Mouse (Mus musculus): Measurements from ENCODE around the gene Samm50. TPM values are rescaled to one million over a fixed set of nuclear protein-coding genes. Genes with fewer than 3 reads are reported as not detected.

Samm50 gene
- total and polyA plus RNA-seq, 3 experiments = 55.3 to 132 (median 79.3) TPM

DNA sequence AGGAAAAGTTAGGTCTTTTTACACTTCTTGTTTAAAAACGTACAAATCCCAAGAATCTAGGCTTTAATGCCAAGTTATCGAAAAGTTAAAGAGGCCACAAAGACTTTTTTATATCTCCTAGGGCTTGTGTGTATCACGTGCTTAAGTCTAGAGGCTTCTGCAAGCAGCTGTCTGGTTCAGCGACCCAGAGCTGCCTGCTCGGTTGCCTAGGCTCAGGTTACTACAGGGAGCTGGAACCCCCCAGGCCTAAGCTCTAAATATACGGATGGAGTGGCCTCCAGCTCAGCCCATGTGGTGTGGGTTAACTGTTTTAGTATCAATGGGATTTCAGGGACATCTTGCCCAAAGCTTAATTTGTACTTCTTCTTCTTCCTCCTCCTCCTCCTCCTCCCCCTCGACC, 49.5 kb downstream of the Samm50 start:
- Histone ChIP-seq H3K36me3 (replicated peaks in 1 of 2; ENCODE audit: control insufficient read depth in 1 of 2, insufficient read depth in 1 of 2, low read length in 1 of 2) (no peaks in the 10 kb centered on the region), H3K27ac (ENCODE audit: insufficient read depth, low read depth) (no peak overlapping the region), H3K9ac (ENCODE audit: insufficient read depth, low read depth) (no peak overlapping the region), H3K4me3 (replicated peaks in 1 of 3; ENCODE audit: low read depth in 2 of 3, low read length in 2 of 3, poor library complexity in 1 of 3) (no peak overlapping the region), H3K4me1 (ENCODE audit: control insufficient read depth in 1 of 2, insufficient read depth in 2 of 2) (peaks cover 9 to 35% of the 10 kb centered on the region in 2 experiments), H3K4me2 (ENCODE audit: insufficient read depth, low read depth, poor library complexity, severe bottlenecking) (no peak overlapping the region), H3K79me2 (replicated peaks; ENCODE audit: control insufficient read depth, extremely low read depth, insufficient read depth, poor library complexity, severe bottlenecking) (no peaks in the 10 kb centered on the region), H3K27me3 (replicated peaks) (no peaks in the 10 kb centered on the region), H3K9me3 (replicated peaks; ENCODE audit: low read length) (no peaks in the 10 kb centered on the region)
- dilution Hi-C loops (cut with MboI; ENCODE audit: extremely low pct_ligation_motif_present, extremely low pct_unique_long_range_greater_than_20kb, low sequenced_read_pairs) (no loop called here), in situ Hi-C loops (cut with MboI; ENCODE audit: low pct_ligation_motif_present, low pct_unique_long_range_greater_than_20kb, low sequenced_read_pairs) (no loop called here)
- TF ChIP-seq RCOR1 (conservative IDR thresholded peaks at IDR 0.05; ENCODE audit: low read depth, low read length) (no peak), POLR2A (IDR thresholded peaks at IDR 0.05; ENCODE audit: low read depth, low read length) (no peak), GABPA (IDR thresholded peaks at IDR 0.05; ENCODE audit: insufficient replicate concordance, low read depth, low read length) (no peak), ZNF384 (IDR thresholded peaks at IDR 0.05; ENCODE audit: low read depth, low read length) (no peak), MAZ (IDR thresholded peaks at IDR 0.05; ENCODE audit: low read depth, low read length) (no peak), UBTF (IDR thresholded peaks at IDR 0.05; ENCODE audit: low read depth, low read length) (no peak), BHLHE40 (IDR thresholded peaks at IDR 0.05; ENCODE audit: low read depth, low read length) (peak; percentile 60)
- DNase-seq (ENCODE audit: extremely low read depth) = peak; percentile 37

DNA sequence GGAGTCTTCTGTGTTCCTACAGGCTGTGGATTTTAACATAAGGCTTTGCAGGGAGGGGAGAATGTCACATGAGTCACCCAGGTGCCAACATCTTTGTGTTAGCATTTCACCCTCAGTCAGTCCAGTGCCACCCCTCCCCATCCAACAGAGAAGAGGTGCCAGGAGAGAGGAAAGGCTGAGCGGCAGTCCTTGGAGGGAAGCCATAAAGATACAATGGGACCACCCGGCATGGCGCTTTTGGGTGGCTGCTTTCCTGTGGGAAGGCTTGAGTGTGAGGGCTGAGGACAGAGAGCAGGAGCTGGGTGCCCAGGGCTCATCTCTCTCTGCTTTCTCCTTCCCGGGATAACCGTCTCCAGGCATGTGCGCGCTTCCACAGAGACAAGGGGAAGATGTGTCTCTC, 53.1 kb downstream of the Samm50 start:
- in situ Hi-C loops (cut with MboI; ENCODE audit: low pct_ligation_motif_present, low pct_unique_long_range_greater_than_20kb, low sequenced_read_pairs) (no loop called here), dilution Hi-C loops (cut with MboI; ENCODE audit: extremely low pct_ligation_motif_present, extremely low pct_unique_long_range_greater_than_20kb, low sequenced_read_pairs) (no loop called here)
- Histone ChIP-seq H3K4me1 (ENCODE audit: control insufficient read depth in 1 of 2, insufficient read depth in 2 of 2) (peaks cover 0 to 17% of the 10 kb centered on the region in 2 experiments; a peak in 2 of 4 replicates), H3K4me3 (replicated peaks in 1 of 3; ENCODE audit: low read depth in 2 of 3, low read length in 2 of 3, poor library complexity in 1 of 3) (no peak overlapping the region), H3K79me2 (replicated peaks; ENCODE audit: control insufficient read depth, extremely low read depth, insufficient read depth, poor library complexity, severe bottlenecking) (no peaks in the 10 kb centered on the region), H3K9me3 (replicated peaks; ENCODE audit: low read length) (peaks cover 9% of the 10 kb centered on the region), H3K4me2 (ENCODE audit: insufficient read depth, low read depth, poor library complexity, severe bottlenecking) (no peak overlapping the region), H3K36me3 (replicated peaks in 1 of 2; ENCODE audit: control insufficient read depth in 1 of 2, insufficient read depth in 1 of 2, low read length in 1 of 2) (no peaks in the 10 kb centered on the region), H3K27me3 (replicated peaks) (no peaks in the 10 kb centered on the region), H3K9ac (ENCODE audit: insufficient read depth, low read depth) (no peak overlapping the region), H3K27ac (ENCODE audit: insufficient read depth, low read depth) (no peak overlapping the region)
- no peak for DNase-seq (ENCODE audit: extremely low read depth)
- TF ChIP-seq IRF4 (IDR thresholded peaks at IDR 0.05; ENCODE audit: low read depth, low read length) (no peak), HCFC1 (IDR thresholded peaks at IDR 0.05; ENCODE audit: low read depth, low read length) (no peak), MAFK (IDR thresholded peaks at IDR 0.05; ENCODE audit: insufficient replicate concordance, low read length) (no peak), NRF1 (IDR thresholded peaks at IDR 0.05; ENCODE audit: low read depth, low read length) (no peak), TCF12 (IDR thresholded peaks at IDR 0.05; ENCODE audit: low read depth, low read length) (no peak), POLR2A (IDR thresholded peaks at IDR 0.05; ENCODE audit: low read depth, low read length) (no peak), RAD21 (IDR thresholded peaks at IDR 0.05; ENCODE audit: low read depth, low read length) (no peak), MXI1 (IDR thresholded peaks at IDR 0.05; ENCODE audit: low read depth, low read length) (no peak), MEF2A (IDR thresholded peaks at IDR 0.05; ENCODE audit: borderline replicate concordance, low read depth, low read length) (no peak), USF1 (IDR thresholded peaks at IDR 0.05; ENCODE audit: low read depth, low read length) (no peak), JUN (IDR thresholded peaks at IDR 0.05; ENCODE audit: insufficient read depth, low read depth, low read length) (no peak), POLR2AphosphoS2 (IDR thresholded peaks at IDR 0.05; ENCODE audit: low read depth, low read length) (no peak), SMC3 (IDR thresholded peaks at IDR 0.05; ENCODE audit: low read depth, low read length) (no peak)

All from CH12.LX (cell line).